Mouse (Mus musculus) olfactory bulb, adult 2 months (tissue): ENCODE data around the gene Rft1. TPM values are rescaled to one million over a fixed set of nuclear protein-coding genes. Genes with fewer than 3 reads are reported as not detected.

Experiments
- H3K27ac ChIP-seq: fragments of 200-500 bp; 2 replicates; pipeline ENCODE4 v1.5.1; 2012; ENCODE audit warnings: low read depth, low read length; ENCODE audit not compliant: insufficient read depth
- H3K4me1 ChIP-seq: fragments of 200-500 bp; 2 replicates; pipeline ENCODE4 v1.6.1; 2012; ENCODE audit warnings: low read length; ENCODE audit not compliant: control insufficient read depth, insufficient read depth
- H3K4me3 ChIP-seq: fragments of 200-500 bp; 2 replicates; pipeline ENCODE4 v1.5.1; 2012; ENCODE audit warnings: mild to moderate bottlenecking, low read depth, low read length, moderate library complexity; ENCODE audit not compliant: insufficient read depth
- CTCF ChIP-seq: fragments of 200-500 bp; IDR thresholded peaks from 2 replicates; pipeline ENCODE4 v1.5.1; 2012; ENCODE audit warnings: low read depth, mild to moderate bottlenecking, low read length, moderate library complexity; ENCODE audit not compliant: insufficient read depth
- POLR2A ChIP-seq: fragments of 200-500 bp; IDR thresholded peaks from 2 replicates; pipeline ENCODE4 v1.6.1; 2012; ENCODE audit warnings: mild to moderate bottlenecking, low read depth, low read length, moderate library complexity; ENCODE audit not compliant: insufficient read depth
- WGBS: fragments of 180-500 bp; shearing (Covaris S2); methylation state at CpG from one replicate; pipeline ENCODE4 v1.1.7; 2018; 5-methylcytosine and 5-hydroxymethylcytosine counted together
- polyA plus RNA-seq: library from polyadenylated mRNA; stranded (reverse); fragments of >200 nt; gene quantifications from 2 replicates; pipeline ENCODE4 v1.2.4, GENCODE M21; 2012; ENCODE audit warnings: low replicate concordance; ENCODE audit not compliant: missing spikeins, insufficient read depth, insufficient read length

Rft1 gene
- polyA plus RNA-seq, 1 experiment = not detected

- 29% methylated on average over 4 of the region's 4 CpGs for WGBS
- no peaks in the 10 kb centered on the region for H3K4me1 ChIP-seq
- TF ChIP-seq POLR2A (no peak), CTCF (no peak)
- peak overlapping the region; percentile 93 for H3K4me3 ChIP-seq
- H3K27ac ChIP-seq = no peak overlapping the region
Measured at GRCm38 (mm10) chr14:30654691-30655228, 600 bp downstream of the Rft1 start.

GRCm38 (mm10) chr14:30655531-30655930, 1.4 kb downstream of the Rft1 start:
- TF ChIP-seq POLR2A (no peak), CTCF (no peak)
- no peaks in the 10 kb centered on the region for H3K4me1 ChIP-seq
- H3K27ac ChIP-seq = no peak overlapping the region
- WGBS = 79% methylated on average over 1 of the region's 1 CpGs
- H3K4me3 ChIP-seq = no peak overlapping the region

GRCm38 (mm10) chr14:30666061-30666460, 11.9 kb downstream of the Rft1 start:
- Histone ChIP-seq H3K27ac (no peak overlapping the region), H3K4me1 (peaks cover 8% of the 10 kb centered on the region), H3K4me3 (no peak overlapping the region)
- 74% methylated on average over 3 of the region's 3 CpGs for WGBS
- TF ChIP-seq CTCF (no peak), POLR2A (no peak)

GRCm38 (mm10) chr14:30666604-30667003, 12.4 kb downstream of the Rft1 start:
- Histone ChIP-seq H3K4me1 (peaks cover 11% of the 10 kb centered on the region), H3K4me3 (no peak overlapping the region), H3K27ac (no peak overlapping the region)
- TF ChIP-seq POLR2A (no peak), CTCF (no peak)
- WGBS = 59% methylated on average over 4 of the region's 4 CpGs

GRCm38 (mm10) chr14:30670161-30670560, 16.0 kb downstream of the Rft1 start:
- WGBS = 96% methylated on average over 6 of the region's 6 CpGs
- Histone ChIP-seq H3K4me1 (peaks cover 11% of the 10 kb centered on the region), H3K4me3 (no peak overlapping the region), H3K27ac (no peak overlapping the region)
- TF ChIP-seq CTCF = no peak
- no peak for TF ChIP-seq POLR2A

GRCm38 (mm10) chr14:30671095-30671985, 17.2 kb downstream of the Rft1 start:
- Histone ChIP-seq H3K4me3 (no peak overlapping the region), H3K27ac (0 out of 2 replicates have a peak overlapping the region, but pooled peaks have one; percentile 14), H3K4me1 (peaks cover 9% of the 10 kb centered on the region)
- 36% methylated on average over 15 of the region's 15 CpGs for WGBS
- TF ChIP-seq POLR2A (no peak), CTCF (no peak)

- 0 out of 2 replicates have a peak overlapping the region, but pooled peaks have one; percentile 14 for H3K27ac ChIP-seq
- WGBS = 3% methylated on average over 3 of the region's 3 CpGs
- TF ChIP-seq POLR2A = no peak
- peak; percentile 43; the same call in 1 of the 2 replicates for TF ChIP-seq CTCF
- no peak overlapping the region for H3K4me3 ChIP-seq
- peaks cover 8% of the 10 kb centered on the region for H3K4me1 ChIP-seq
Measured at GRCm38 (mm10) chr14:30671986-30672312, 17.8 kb downstream of the Rft1 start.

- TF ChIP-seq POLR2A (no peak), CTCF (no peak)
- Histone ChIP-seq H3K4me3 (no peak overlapping the region), H3K4me1 (peaks cover 6% of the 10 kb centered on the region), H3K27ac (no peak overlapping the region)
- 64% methylated on average over 6 of the region's 6 CpGs for WGBS
Measured at GRCm38 (mm10) chr14:30674947-30675346, 20.8 kb downstream of the Rft1 start.

GRCm38 (mm10) chr14:30682131-30682530, 28.0 kb downstream of the Rft1 start:
- TF ChIP-seq CTCF (no peak), POLR2A (no peak)
- Histone ChIP-seq H3K27ac (no peak overlapping the region), H3K4me1 (no peaks in the 10 kb centered on the region), H3K4me3 (no peak overlapping the region)
- WGBS = 91% methylated on average over 3 of the region's 3 CpGs
